Mouse (Mus musculus) hindlimb bud, embryonic 11.5 days (tissue): Measurements from ENCODE around the gene Arfgap2.

ENCODE experiments used
- DNase-seq: peaks from one replicate; pipeline ENCODE4 v3.0.0-alpha.2; 2012; ENCODE audit warnings: low read depth, low spot score; ENCODE audit errors: extremely low spot score

Arfgap2 gene

GRCm38 (mm10) chr2:91258830-91259229 lies 5.9 kb upstream of the Arfgap2 start:
- no peak for DNase-seq

- DNase-seq: no peak
Measured at GRCm38 (mm10) chr2:91259493-91259892, 5.3 kb upstream of the Arfgap2 start.

DNA sequence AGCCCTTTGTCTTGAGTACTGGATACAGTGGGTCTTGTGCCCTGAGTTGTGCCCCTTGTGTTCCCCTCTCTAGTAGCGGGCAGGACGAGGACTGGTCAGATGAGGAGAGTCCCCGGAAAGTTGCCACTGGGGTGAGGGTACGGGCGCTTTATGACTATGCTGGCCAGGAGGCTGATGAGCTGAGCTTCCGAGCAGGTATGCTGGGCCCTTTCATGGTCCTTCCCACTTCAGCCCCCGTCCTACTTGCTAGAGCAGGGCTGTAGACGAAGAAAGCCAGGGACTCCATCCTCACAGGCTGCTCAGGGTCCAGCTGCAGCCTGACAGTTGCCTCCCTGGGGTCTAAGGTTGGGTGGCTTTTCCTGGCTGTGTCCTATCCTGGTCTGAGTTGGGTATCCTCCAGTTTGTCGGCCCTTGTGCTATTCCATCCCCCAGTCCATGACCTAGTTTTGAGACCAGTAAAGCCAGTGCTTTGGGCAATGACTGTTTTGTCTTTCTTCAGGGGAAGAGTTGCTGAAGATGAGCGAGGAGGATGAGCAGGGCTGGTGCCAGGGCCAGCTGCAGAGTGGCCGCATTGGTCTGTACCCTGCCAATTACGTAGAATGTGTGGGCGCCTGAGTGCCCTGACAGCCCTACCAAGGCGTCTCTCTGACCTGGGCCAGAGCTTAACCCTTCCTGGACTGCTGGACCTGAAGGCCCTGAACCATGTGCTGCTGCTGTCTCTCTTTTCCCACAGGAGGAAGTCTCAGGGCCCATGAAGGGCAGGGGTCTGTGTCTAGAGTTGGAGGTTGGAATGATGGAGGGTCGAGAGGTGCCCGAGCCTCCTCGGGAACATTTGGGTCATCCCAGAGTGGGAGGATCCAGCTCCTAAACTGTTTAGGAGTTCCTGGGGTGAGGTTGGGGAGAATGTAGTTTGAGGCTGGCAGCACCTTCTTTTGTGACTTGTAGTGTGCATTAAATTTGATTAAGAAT lies 798 bp upstream of the Arfgap2 start:
- no peak for DNase-seq

DNA sequence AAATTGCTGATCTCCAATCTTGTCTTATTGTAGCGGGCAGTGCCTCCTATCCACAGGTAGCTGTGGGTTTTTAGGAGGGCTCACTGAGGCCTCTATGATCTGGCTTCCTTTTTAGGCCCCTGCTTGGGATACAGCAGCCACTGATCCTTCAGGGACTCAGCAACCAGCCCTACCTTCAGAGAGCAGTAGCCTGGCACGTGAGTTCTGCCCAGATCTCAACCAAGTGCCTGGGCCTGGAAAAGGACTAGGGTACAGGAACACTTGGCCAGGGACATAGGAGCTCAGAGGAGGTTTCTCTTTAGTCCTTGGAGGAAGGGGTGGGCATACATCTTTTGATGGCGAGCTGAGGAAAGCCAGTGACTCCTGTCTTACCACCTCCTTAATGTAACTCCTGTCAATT lies 3.3 kb downstream of the Arfgap2 start:
- DNase-seq: no peak

DNA sequence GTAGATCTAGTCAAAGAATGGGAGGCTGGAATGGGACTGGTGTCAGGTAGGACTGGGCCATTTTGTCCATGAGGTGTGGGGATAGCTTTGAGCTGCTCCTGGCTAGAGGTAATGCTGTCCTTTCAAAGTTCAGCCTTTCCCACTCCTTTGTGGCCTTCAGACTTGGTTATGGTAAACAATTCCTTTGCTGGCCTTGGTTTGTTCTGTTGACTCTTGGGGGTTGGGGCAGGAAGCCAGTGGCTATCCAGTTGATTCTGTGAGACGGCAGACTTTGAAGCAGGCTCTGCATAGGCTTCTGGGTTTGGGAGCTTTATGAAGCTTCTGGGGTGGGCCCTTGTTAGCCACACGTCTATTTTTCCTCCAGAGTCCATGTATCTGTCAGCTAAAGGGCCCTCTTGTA lies 3.9 kb downstream of the Arfgap2 start:
- DNase-seq: no peak

GRCm38 (mm10) chr2:91269687-91270133 lies 4.9 kb downstream of the Arfgap2 start:
- no peak for DNase-seq

DNA sequence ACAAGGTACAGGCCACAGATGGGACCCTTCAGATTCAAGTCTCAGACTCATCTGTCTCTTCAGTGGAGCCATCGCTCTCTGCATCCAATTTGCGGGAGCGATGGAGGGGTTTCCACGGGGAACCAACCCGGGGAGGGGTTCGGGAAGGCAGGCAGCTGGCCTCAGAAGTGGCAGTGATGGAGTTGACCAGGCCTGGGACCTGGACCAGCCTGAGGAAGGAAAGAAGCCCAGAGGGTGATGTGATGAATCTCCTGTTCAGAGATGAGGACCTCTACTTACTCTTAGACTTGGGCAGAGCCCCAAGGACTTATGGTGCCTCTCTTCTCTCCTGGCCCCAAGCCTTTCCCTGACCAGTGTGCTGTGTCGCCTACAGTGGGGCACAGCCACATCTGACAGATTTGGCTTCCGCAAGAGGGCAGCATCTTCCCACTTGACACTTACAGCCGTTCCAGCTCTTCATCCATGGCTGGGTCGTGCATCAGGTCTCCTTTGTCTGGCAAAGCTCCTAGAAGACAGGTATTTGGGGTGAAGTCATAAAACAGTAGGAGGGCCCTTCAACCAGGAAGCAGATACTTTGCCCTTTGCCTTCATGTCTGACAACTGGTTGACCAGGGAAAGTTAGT lies 14.1 kb downstream of the Arfgap2 start:
- no peak for DNase-seq

GRCm38 (mm10) chr2:91279372-91279755 lies 14.6 kb downstream of the Arfgap2 start:
- DNase-seq: no peak

DNA sequence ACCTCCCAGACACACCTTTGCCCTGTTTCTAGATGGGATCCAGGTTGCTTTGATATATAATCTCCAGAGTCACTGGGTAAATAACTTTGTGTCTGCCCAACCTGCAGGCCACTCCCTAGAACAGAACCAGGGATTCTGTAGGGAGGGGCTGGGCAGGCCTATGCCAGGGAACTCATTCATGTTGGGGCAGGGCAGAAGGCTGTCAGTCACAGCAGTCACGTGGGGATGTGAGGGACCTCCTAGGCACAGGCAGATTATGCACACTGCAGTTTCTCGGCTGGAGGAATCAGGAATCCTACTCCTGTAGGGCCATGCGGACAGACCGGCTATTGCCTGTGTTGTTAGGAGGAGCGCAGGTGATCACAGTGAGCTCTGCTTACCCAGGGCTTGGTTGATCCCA lies 16.6 kb downstream of the Arfgap2 start:
- DNase-seq: no peak

GRCm38 (mm10) chr2:91283972-91284371 lies 19.2 kb downstream of the Arfgap2 start:
- no peak for DNase-seq

- no peak for DNase-seq
Measured at GRCm38 (mm10) chr2:91284375-91285199, 19.8 kb downstream of the Arfgap2 start.

DNA sequence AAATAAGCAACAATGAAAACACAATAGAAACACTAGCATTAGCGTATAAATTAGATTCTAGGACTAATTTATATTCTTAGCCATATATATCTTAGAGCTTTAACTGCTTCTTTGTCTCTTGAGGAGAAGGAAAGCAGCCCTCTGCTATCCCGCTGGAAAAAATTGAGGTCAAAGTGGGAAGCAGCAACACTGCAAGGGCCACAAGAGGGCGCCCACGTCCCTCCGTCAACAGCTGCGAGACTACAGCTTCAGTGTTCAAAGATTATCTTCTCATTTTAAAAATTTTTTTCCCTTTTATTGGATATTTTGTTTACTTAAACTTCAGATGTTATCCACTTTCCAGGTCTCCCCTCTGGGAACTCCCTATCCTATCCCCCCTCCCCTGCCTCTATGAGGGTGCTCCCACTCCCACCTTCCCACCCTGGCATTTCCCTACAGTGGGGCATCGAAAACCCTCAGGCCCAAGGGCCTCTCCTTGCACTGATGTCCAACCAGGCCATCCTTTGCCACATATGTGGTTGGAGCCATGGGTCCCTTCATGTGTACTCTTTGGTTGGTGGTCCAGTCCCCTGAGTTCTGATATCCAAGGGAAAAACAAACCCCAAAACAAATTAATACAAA lies 21.2 kb downstream of the Arfgap2 start:
- DNase-seq: no peak

GRCm38 (mm10) chr2:91287563-91287962 lies 22.8 kb downstream of the Arfgap2 start:
- no peak for DNase-seq

GRCm38 (mm10) chr2:91291197-91292007 lies 26.6 kb downstream of the Arfgap2 start:
- no peak for DNase-seq

GRCm38 (mm10) chr2:91294226-91294625 lies 29.5 kb downstream of the Arfgap2 start:
- DNase-seq: no peak

GRCm38 (mm10) chr2:91295895-91296294 lies 31.1 kb downstream of the Arfgap2 start:
- no peak for DNase-seq

GRCm38 (mm10) chr2:91299156-91299555 lies 34.4 kb downstream of the Arfgap2 start:
- DNase-seq: no peak

- no peak for DNase-seq
Measured at GRCm38 (mm10) chr2:91300784-91301183, 36.0 kb downstream of the Arfgap2 start.

DNA sequence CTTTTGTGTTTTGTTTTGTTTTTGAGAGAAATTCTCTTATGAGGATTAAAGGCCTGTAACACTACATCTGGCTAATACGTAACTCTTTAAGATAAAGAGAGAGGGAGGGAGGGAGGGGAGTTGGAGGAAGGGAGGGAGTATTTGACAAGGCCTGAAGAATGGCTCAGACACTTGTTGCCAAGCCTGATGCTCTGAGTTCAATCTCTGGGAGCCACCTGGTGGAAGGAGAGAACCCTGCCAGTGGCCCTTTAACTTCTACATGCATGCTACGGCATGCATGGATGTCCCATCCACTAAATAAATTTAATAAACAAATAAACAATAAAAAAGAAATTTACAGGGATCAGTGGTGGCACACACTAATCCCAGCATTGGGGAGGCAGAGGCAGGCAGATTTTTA lies 37.1 kb downstream of the Arfgap2 start:
- DNase-seq: no peak

GRCm38 (mm10) chr2:91302845-91303244 lies 38.1 kb downstream of the Arfgap2 start:
- no peak for DNase-seq
